Mouse (Mus musculus) inflammation-experienced regulatory T-cells, adult 6 months (primary cell): ENCODE measurements around the gene Lax1. TPM values are rescaled to one million over a fixed set of nuclear protein-coding genes. Genes with fewer than 3 reads are reported as not detected.
"Not testable (repeated sequence)": the region's sequence is repeated elsewhere in the genome, so short reads cannot be mapped to it uniquely, and the experiment has no call there.

Source experiments
- ATAC-seq: one replicate; pipeline ENCODE4 v1.8.0; 2017
- polyA plus RNA-seq, 3 experiments: library from polyadenylated mRNA; unstranded; fragments of 100-300 nt; shearing (Covaris generic); gene quantifications; one replicate each; pipeline ENCODE4 v1.2.1; 2017

The Lax1 gene
- polyA plus RNA-seq, 3 experiments from 2014 or later = 141 to 216 (median 148) TPM

DNA sequence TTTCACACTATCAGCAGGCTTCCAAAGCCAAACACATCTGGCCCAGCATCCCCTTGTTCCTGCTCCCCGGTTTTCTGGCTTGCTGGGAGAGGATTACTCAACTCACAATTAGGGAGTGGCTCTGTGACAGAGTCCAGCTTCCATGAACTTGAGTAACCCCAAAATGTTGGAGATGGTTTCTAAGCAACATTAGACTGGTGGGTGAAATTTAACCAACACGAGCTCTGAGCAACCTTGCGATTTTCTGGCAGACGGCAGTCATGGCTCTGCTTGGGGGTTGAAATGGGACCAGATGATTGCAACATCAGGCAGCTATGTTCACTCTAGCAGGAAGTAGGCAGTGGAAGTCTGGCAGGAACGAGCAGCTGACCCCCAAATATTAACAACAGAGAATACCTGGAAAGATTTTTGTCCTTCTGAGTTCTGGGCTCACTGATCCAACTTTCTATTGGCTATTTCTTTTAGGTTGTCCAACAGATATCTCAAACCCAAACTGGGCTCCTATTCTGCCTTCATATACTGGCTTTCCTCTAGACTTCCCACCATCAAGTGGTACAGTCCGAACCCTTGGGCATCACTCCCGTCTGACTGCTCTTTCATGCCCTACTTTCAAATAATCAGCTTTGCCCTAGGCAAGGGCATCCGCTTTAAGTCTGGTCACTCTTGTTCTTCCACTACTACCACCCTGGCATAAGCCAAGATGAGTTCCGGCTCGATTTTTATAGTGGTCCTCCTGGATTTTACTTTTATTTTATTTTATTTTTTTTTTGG lies 4.0 kb downstream of the Lax1 start:
- no peak for ATAC-seq

DNA sequence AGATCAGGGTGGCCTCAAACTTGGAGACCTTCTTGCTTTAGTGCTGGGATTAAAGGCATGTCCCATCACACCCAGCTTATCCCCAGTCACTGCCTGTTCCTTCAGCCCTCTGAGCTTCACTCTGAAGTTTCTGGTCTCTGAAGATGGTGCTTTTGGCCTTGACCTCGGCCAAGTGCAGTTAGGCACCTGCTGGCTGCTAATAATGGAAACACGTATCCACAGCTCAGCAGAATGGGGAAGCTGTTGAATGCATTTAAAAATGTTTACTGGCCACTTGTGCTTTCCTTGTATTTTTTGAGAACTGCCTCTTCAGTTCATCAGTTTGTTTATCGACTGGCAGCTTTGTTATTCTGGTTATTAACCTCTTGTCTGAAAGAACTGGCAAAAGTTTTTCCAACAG lies 18.1 kb downstream of the Lax1 start:
- no peak for ATAC-seq

DNA sequence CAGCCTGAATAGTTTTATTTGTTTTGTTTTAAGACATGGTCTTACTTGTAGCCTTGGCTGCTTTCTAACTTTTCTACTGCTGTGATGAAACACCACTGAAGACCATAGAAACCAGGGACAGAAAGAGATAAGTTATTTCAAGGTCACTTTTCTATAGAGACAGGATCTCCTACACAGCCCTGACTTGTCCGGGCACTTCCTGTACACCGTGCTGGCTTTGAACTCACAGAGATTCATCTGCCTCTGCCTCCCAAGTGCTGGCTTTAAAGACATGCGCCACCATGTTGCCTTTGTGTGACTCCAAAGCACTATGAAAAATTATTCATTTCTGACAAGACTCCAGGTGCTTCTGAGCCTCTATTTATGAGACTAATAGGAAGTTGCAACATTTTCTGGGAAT lies 18.6 kb downstream of the Lax1 start:
- ATAC-seq = no peak

DNA sequence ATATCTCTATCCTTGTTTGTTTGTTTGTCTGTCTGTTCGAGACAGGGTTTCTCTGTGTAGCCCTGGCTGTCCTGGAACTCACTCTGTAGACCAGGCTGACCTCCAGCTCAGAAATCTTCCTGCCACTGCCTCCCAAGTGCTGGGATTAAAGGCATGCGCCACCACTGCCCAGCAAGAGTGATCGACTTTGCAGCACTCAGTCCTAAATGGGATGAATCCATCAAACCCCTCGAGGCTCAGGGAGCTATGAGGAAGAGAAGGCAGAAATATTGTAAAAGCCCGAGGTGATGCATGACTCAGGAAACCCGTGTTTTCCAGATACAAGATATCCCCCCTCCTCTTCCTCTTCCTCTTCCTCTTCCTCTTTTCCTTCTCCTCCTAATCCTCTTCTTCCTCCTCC lies 19.1 kb downstream of the Lax1 start:
- no peak for ATAC-seq

DNA sequence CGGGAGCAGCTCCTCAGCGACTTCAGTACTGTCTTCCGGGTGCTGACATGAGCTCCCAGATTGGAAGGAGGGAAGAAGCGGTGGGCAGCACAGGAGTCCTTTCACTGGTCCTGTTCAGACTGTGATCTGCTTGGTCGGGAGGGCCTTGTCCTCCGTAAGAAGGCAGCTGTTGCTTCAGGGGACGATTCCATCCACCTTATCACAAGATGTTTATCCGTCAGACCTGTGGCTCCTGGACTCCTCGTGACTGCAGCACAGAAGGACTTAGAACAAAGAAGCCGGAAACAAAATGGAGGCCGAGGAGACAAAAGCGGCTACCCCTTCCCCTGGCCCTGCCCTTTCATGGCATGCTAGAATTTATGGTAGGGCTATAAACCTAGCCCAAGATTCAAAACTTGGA lies 19.7 kb downstream of the Lax1 start:
- no peak for ATAC-seq

DNA sequence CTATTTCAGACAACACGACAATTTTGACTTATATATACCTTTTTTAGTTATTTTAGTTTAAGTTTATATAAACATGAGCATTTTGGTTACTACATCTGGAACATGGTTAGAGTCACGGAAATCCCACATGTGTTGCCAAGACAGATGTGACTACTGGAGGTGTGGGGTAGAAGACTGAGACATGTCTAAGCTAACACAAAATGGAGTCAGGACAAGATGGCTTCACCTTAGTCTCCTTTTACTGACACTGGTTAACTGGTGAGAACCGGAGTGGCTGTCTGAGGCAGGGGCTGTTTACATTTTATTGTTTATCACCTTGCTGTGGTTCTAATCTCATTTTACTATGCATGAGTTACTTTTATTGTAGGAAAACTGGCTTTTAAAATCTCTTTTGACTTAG lies 21.3 kb downstream of the Lax1 start:
- ATAC-seq = no peak

DNA sequence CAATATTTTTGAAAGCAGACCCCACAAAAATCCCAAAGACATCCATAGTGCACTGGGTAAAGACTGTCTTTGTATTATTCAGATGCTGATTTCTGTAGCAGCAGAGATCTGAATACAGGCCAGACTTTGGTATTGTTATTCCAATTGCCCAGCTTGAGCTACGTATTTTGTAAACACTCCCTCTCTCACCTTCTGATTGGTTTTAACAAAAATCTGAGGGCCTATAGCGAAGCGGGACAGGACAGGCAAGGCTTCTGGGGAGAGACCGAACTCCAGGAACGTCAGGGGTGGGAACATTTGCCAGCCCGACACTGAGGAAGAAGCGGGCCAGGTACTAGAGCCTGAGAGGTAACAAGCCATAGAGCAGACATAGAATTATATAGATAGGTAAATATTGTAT lies 22.2 kb downstream of the Lax1 start:
- ATAC-seq = no peak

DNA sequence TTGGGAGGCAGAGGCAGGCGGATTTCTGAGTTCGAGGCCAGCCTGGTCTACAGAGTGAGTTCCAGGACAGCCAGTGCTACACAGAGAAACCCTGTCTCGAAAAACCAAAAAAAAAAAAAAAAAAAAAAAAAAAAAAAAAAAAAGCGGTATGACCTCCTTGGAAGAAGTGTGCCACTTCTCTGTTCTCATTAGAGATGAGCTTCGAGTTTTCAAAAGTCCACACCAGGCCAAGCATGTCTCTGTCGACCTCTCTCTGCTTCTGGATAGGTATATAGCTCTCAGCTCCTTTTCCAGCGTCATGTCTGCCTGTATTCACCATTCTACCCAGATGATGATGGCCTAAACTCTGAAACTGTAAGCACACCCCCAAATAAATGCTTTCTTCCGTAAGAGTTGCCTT lies 24.2 kb downstream of the Lax1 start:
- ATAC-seq = not testable (repeated sequence)

DNA sequence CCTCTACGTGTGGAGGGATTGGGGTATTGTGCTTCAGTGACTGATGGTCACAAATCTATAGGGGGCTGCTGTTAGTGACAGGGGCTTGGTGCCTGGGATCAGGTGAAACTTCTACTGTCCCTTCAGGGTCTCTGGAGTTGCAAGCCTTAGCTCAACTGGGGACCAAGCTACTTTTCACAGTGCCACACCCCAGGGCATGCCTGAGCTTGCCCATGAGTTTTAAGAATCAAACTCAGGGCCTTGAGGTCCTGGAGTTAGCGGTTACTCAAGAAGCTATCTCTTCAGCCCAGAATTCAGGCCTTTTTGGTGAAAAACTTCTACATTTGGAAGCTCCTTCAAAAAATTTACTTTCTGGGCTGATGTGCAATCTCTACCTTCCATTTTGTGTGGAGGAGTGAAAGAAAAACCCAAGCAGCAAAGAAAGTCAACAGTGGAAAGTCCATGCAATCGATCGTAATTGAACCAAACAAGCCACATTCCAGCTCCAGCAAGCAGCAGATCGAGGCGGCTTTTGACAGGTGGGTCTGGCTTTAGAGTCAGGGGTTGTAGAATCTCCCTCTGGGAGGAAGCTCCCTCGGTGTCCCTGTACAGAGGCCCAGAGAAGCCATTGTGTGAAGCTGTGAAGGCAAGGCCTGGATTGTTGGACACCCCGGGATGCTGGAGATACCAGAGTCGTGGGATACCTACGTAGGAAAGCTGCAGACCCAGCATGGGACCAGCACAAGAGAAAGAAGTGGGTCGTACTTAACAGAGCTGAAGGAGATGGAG lies 25.5 kb downstream of the Lax1 start:
- no peak for ATAC-seq

DNA sequence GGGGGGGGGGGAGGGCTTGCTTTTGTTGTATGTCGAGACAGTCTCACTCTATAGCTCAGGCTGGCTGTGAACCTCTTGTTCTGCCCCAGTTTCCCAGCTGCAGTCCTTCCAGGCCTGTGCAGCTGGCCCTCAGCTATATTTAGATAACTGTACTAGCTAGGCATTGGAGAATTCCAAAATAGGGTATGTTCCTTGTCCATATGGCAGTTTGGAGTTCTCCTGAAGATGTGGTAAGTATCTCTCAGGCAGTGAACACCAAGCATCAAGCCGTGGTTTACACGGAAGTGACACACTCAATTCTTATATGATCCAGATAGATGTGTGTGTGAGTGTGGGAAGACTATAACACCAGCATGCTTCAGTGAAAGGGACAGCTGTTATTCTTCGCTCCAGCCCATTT lies 26.5 kb downstream of the Lax1 start:
- no peak for ATAC-seq

DNA sequence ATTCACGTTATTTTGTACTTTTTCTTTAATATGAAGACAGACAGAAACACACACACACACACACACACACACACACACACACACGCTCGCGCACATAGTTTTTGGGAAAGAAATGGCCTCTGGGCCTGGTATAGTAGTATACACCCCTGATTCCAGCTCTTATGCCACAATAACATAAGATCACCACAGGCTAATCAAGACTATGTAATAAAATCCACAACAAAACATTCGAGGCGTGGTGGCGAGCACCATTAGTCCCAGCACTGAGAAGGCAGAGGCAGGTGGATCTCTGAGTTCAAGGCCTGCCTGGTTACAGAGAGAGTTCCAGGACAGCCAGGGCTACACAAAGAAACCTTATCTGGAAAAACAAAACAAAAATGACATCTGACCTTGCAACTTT lies 27.0 kb downstream of the Lax1 start:
- no peak for ATAC-seq

DNA sequence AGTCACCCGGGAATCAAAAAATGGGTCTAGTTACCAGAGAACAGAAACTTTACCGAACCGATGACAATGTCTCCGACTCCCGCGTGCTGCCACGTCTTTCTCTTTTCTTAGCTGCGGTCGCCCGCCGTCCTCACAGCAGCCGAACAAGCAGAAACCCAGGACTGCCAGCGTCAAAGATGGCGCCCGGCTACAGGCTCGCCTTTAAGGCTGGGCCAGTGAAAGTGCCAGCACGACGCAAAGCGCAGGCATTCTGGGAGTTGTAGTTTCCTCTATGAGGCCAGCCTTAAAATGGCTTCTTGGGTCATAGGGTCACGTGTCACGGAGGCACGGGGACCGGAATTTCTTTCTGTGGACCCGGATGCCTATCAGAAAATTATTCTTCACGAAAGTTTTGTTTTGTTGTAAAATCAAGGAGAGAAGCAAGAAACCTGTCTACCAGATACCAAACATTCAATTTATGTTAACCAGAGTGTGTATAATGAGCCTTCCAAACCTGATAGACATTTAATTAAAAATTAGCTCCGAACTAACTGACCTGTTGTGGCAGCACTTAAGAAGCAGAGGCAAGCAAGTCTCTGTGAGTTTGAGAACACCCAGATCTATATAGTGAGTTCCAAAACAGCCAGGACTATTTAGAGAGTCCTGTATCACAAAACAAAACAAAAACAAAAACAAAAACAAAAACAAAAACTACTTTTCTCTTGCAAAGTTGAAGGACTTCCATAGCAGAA lies 28.5 kb downstream of the Lax1 start, which contains the start of gene Gm38394:
Gm38394 (minus strand) TSS at position 116 of the 731 bp plus-strand sequence.
- peak; percentile 99 for ATAC-seq

DNA sequence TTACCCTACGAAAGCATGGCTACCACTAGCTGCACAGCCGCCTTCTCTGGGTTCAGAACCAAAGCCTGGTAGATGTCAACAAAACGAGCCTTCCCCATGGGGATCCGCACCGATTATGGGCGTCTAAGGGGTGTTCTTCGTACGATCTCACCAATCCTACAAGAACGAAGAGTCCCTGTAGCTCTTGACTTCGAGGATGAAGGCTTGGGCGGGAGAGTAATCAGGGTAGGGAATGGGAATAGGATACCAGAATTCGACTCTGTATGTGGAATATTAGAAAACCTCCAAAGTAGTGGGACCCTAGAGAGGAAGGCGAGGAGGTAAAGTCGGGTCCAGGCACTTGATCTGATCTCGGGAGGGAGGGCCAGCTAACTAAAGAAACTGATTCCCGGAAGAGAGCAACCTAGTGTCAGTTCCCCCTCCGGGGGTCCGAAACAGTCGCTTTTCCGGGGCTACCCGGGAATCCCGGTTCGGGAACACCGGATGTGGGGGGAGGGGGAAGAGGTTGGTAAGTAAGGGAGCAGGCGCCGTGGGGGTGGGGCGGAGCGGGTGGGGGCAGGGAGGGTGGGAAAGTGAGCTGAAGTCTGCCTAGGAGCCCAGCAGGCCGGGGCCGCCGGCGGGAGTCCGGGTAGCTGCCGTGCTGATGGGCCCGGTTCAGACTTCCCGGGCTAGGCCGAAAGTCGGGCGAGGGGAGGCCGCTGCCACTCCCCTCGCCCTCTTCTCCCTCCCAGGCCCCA lies 29.3 kb downstream of the Lax1 start, which contains the start of gene Zbed6:
Zbed6 (minus strand) TSS at position 420 of the 737 bp plus-strand sequence.
- ATAC-seq = peak; percentile 36

DNA sequence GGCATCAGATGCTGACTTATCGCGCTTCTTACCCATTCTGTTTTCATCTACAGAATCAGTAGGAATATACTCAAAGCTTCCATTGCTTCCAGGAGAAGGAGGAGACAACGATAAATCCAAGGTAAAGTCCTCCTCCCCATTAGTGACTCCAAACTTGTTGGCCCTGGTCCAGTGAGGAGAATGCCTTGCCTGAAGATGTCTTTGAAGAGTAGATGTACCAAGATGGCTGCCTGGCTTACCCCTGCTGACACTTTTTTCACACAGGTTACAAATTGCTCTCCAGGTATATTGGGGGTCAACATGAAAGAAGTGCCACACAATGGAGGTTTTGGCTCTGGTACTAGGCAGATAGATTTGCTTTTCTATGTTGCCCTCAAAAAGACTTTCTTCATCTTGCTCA lies 31.0 kb downstream of the Lax1 start:
- no peak for ATAC-seq

DNA sequence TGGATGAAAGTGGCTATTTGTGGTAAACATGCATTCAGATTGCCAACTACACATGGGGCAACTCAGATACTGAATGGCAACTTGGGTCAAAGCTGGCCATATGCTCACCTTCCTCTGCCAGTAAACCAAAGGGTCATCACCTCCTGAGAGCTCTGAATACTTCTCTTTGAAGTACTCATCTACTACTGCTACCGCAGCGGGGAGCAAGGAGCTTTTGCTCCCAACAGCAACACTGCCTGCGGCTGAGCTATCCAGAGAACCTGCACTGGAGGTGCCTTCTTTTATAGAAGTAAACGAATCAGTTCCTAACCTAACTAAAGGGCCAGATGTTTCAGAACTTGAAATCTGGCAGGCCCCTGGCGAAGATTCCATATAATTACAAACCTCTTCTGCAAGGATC lies 33.1 kb downstream of the Lax1 start:
- no peak for ATAC-seq

DNA sequence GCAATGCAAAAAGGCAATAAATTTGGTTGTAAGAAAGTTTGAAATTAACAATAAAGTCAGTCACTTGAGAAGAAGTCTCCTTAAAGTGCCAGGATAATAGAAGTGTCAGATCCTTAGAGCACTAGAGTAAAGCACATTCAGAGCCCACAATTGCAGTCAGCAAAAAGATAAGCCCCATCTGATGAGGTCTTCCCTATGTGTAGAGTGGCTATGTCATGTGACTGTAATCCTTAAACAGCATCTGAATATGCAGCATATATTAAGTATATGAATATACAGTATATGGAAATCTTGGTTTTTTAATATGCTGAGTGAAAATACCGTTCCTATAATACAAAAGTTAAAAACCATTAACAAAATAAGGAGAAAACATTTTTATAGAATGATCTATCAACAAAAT lies 36.9 kb downstream of the Lax1 start:
- no peak for ATAC-seq

DNA sequence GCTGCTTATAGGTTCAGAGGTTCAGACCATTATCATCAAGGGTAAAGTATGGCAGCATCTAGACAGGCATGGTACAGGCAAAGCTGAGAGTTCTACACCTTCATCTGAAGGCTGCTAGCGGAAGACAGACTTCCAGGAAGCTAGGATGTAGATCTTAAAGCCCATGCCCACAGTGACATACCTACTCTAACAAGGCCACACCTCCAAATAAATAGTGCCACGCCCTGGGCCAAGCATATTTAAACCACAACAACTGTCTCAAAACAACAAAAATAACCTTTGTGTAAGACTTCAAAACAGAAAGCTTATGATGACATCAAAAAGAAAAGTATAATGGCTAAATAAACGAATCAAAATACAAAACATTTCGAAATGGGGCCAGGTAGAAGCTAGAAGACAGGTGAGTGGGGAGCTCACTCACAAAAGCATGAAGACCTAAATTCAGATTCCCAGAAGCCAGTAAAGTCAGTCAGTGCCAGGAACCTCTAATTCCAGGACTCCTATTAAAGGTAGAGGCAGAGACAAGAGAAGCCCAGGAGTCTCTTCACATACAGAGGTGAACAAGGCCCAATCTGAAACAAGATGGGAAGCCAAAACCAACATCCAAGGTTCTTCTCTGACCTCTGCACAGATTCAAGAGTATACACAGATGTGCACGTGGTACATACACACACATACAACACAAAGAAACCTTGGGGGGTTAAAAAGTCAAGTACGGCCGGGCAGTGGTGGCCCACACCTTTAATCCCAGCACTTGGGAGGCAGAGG lies 39.4 kb downstream of the Lax1 start:
- peak; percentile 41 for ATAC-seq

DNA sequence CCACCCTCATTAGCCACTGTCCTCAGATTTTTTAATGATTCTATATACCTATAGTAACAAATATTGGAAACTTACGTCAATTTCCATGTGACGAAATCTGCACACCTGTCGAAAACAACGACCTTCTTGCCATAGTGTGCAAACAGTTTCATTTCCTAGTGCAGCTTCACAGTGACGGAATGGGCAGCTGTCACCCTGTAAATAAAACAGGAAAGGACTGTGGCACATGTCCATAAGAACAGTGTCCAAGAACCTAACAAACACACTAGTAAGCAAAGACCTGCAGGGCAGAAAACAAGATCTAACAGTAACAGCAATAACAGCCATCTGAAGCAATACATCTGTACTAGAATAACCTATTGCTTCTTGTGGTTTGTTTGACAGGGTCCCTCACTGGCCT lies 44.3 kb downstream of the Lax1 start:
- no peak for ATAC-seq

DNA sequence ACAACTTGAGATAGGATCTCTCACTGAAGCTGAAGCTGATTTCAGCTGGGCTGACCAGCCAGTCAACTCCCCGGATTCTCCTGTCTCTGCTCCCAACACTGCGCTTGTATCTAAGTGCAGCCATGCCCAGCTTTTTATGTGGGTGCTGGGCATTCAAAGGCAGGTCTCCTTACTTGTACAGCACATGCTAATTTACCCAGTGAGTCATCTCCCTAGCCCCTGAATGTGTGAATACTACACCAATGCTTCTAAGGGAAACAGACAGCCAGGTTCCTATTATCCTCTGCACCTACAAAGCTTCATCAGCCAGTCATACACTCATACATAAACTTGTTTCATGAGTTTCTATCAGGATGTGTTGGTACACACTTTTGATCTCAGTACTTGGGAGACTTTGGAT lies 48.7 kb downstream of the Lax1 start:
- ATAC-seq = no peak

DNA sequence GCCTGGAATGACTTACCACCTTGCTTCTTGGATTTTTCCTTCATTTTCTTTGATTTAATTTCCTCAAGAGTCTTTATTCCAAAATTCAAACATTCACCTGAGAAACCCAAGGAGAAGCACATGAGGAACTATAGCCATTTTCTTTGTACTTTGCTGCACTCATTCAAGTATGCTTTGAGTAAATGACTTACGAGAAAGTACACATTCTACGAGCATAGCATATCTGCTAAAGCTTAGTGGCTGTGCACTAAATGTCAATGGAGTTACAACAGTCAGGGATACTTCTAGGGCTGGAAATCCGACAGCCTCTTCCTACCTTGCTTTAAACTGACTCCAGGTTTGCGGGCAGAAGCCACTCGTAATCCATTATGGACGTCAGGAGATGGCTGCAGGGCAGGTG lies 51.4 kb downstream of the Lax1 start:
- no peak for ATAC-seq

DNA sequence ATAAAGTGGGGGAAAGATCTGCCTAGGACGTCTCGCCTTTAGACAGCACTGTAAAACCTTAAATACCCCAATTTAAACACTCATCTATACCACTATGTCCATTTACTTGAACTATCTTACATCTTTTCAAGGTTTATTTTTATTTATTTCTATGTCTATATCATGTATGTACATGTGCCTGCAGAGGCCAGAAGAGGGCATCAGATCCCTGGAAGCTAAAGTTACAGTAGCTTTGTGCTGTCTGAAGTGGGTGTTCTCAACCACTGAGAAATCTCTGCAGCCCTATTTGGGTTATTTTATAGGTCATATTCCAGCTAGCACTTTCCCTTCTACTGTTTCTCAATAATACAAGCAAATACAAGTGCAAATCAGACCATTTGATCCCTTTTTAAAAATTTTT lies 57.7 kb downstream of the Lax1 start:
- no peak for ATAC-seq
